Mouse (Mus musculus): ENCODE data around the gene Ccdc9b.

- TF ChIP-seq POLR2A (IDR thresholded peaks at IDR 0.05; ENCODE audit: extremely low read depth, insufficient read depth, low read length) (no peak), CTCF (IDR thresholded peaks at IDR 0.05; ENCODE audit: extremely low read depth, insufficient read depth, low read length) (no peak)
Observed at GRCm38 (mm10) chr2:118783663-118784062, 21.2 kb upstream of the Ccdc9b start.

All from cortical plate, adult 2 months (tissue).